Mouse (Mus musculus) liver, postnatal 0 days (tissue): ENCODE data around the gene Med14.

Source experiments
- CTCF ChIP-seq: sonication (generic); IDR thresholded peaks from 2 replicates; pipeline ENCODE4 v1.5.1; 2016; ENCODE audit warnings: antibody characterized with exemption, low read depth
- EP300 ChIP-seq: IDR thresholded peaks from 2 replicates; pipeline ENCODE4 v1.6.1; 2016; ENCODE audit warnings: antibody characterized with exemption, low read depth, mild to moderate bottlenecking

DNA sequence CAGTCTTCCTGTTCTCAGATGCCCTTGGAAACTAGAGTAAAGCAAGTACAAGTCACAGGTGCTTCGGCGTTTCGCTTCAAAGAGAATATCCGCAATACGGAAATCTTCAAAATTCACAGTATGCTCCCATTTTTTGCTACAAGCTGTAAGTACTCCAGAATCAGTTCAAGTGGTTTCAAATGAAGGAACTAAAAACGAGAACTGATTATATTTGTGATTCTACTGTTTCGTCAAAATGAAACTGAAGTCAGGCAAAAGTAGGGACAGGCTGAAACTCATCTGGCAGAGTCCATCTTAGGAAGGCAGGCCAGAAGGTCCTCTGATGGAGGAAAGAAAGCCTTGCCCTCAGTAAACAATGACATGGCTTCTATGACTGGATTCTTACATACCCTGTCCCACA lies 48.1 kb downstream of the Med14 start:
- TF ChIP-seq CTCF, result no peak
- no peak for TF ChIP-seq EP300
